Mouse (Mus musculus): ENCODE data around the gene Tfeb.

The Tfeb gene

GRCm38 (mm10) chr17:47833029-47833627, 96.3 kb downstream of the Tfeb start:
- DNase-seq (ENCODE audit: low spot score) = no peak

GRCm38 (mm10) chr17:47833628-47834481, 97.0 kb downstream of the Tfeb start:
- no peak for DNase-seq (ENCODE audit: low spot score)

- no peak for DNase-seq (ENCODE audit: low spot score)
Observed at GRCm38 (mm10) chr17:47834482-47834767, 97.6 kb downstream of the Tfeb start, which contains the start of gene Mdfi. Mdfi (minus strand) TSS chr17:47834691.

GRCm38 (mm10) chr17:47837808-47838207, 101.0 kb downstream of the Tfeb start:
- DNase-seq (ENCODE audit: low spot score) = no peak

DNA sequence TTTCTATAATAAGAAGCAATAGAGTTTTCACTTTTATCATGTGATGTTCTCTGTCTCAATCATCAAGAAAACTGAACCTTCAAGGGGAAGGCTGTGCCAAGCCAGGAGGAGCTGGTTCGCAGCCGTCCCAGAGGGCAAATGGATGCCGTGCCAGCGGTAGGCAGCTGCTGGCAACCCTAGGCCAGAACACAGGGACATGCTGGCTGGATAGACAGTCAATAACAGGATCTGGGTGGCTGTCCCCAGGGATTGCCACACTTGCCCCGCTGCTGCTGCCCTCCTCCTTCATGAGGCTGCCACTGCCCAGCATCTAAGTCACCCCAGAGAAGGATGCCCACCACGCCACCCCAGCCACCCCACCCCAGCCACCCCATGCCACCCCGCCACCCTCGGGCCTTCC, 104.7 kb downstream of the Tfeb start:
- DNase-seq (ENCODE audit: low spot score) = no peak

Data from layer of hippocampus, adult 9-10 months (tissue).